Mouse (Mus musculus): ENCODE measurements around the gene Armh2. TPM values are rescaled to one million over a fixed set of nuclear protein-coding genes. Genes with fewer than 3 reads are reported as not detected.

The Armh2 gene
- polyA plus RNA-seq, 1 experiment = not detected

DNA sequence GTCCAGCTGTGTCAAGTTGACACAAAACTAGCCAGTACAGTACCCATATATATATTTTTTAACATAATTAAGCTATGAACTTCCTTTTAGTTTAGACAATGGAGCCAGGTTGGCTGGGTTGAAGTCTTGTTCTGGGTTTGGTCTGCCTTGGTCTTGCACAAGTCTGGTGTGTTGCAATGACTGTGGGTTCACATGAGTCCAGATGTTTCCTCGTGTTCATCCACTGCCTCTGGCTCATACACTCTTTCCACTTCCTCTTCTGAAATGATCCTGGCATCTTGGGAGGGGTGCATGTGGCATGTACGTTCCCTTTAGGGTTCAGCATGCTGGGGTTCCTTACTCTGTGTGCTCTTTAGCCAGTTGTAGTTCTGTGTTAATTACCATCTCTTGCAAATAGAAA, 50.3 kb downstream of the Armh2 start:
- Histone ChIP-seq H3K4me3 (ENCODE audit: insufficient read depth, low read depth, low read length) (no peak overlapping the region), H3K27ac (ENCODE audit: insufficient read depth, low read depth, low read length) (no peak overlapping the region), H3K4me1 (ENCODE audit: control insufficient read depth, insufficient read depth, low read length) (no peaks in the 10 kb centered on the region)
- no peak for TF ChIP-seq CTCF (IDR thresholded peaks at IDR 0.05; ENCODE audit: insufficient read depth, low read depth, low read length)
- TF ChIP-seq POLR2A (IDR thresholded peaks at IDR 0.05; ENCODE audit: insufficient read depth, low read depth, low read length) = no peak
- WGBS = 79% methylated on average over 2 of the region's 2 CpGs

- 86% methylated on average over 9 of the region's 9 CpGs for WGBS
- TF ChIP-seq POLR2A (IDR thresholded peaks at IDR 0.05; ENCODE audit: insufficient read depth, low read depth, low read length) = no peak
- no peak for TF ChIP-seq CTCF (IDR thresholded peaks at IDR 0.05; ENCODE audit: insufficient read depth, low read depth, low read length)
- Histone ChIP-seq H3K27ac (ENCODE audit: insufficient read depth, low read depth, low read length) (no peak overlapping the region), H3K4me3 (ENCODE audit: insufficient read depth, low read depth, low read length) (no peak overlapping the region), H3K4me1 (ENCODE audit: control insufficient read depth, insufficient read depth, low read length) (no peaks in the 10 kb centered on the region)
Measured at GRCm38 (mm10) chr13:24792411-24793045, 51.5 kb downstream of the Armh2 start.

Other genes with a start within 250 kb of the Armh2 start
- not detected in 2 replicates for gene Ripor2, start 159.0 kb upstream of the Armh2 start, polyA plus RNA-seq (2012; ENCODE audit: insufficient read depth, insufficient read length, low replicate concordance, missing spikeins)
- gene Gmnn, start 20.7 kb downstream of the Armh2 start, polyA plus RNA-seq (2012; ENCODE audit: insufficient read depth, insufficient read length, low replicate concordance, missing spikeins) = not detected in 2 replicates
- gene BC005537, start 60.4 kb downstream of the Armh2 start, polyA plus RNA-seq (2012; ENCODE audit: insufficient read depth, insufficient read length, low replicate concordance, missing spikeins) = 104 and 156 TPM in 2 replicates
- not detected in 2 replicates for gene Acot13, start 90.3 kb downstream of the Armh2 start, polyA plus RNA-seq (2012; ENCODE audit: insufficient read depth, insufficient read length, low replicate concordance, missing spikeins)
- gene Tdp2, start 90.4 kb downstream of the Armh2 start, polyA plus RNA-seq (2012; ENCODE audit: insufficient read depth, insufficient read length, low replicate concordance, missing spikeins) = not detected in 2 replicates
- gene D130043K22Rik, start 103.9 kb downstream of the Armh2 start, polyA plus RNA-seq (2012; ENCODE audit: insufficient read depth, insufficient read length, low replicate concordance, missing spikeins) = not detected in 2 replicates
- gene Aldh5a1, start 196.4 kb downstream of the Armh2 start, polyA plus RNA-seq (2012; ENCODE audit: insufficient read depth, insufficient read length, low replicate concordance, missing spikeins) = not detected in 2 replicates
- not detected in 2 replicates for gene Gpld1, start 201.9 kb downstream of the Armh2 start, polyA plus RNA-seq (2012; ENCODE audit: insufficient read depth, insufficient read length, low replicate concordance, missing spikeins)